Mouse (Mus musculus): ENCODE measurements around the gene Ranbp3.

The Ranbp3 gene

DNA sequence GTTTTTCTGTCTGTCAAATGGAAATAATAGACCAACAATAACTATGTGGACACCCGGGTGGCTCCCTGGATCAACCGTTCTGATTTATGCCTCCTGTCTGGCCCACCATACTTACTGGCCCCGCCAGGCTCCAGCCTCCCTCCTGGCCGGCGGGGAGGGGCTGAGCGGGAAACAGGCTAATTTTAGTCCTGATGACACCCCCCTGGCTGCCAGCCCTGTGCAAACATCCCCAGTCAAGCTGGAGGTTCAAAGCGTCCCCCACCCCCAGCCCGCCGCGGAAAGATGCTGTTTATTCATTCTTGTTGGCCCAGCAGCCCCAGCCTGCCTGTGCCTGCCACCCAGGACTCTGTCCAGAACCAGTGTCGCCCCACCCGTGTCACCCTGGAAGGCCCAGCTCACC is 55.0 kb downstream of the Ranbp3 start:
- no peak for DNase-seq

DNA sequence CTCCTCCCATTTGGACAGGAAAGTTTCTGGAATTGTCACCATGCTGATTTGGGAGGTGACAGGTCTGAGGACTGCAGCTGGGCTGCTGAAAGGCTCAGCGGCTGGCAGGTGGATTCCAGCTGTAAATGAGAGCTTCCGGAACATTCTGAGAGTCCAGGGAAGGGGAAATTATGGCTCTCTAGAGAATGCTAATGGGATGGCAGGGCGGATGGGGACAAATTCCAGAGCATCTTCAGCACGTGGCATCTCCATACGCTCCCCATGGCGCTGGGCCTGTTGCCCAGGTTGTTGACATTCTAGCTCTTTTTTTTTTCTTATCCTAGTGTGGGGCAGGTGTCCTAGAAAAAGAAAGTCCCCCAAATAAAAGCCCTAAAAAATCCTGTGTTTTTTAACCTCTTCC is 56.1 kb downstream of the Ranbp3 start:
- DNase-seq: no peak

DNA sequence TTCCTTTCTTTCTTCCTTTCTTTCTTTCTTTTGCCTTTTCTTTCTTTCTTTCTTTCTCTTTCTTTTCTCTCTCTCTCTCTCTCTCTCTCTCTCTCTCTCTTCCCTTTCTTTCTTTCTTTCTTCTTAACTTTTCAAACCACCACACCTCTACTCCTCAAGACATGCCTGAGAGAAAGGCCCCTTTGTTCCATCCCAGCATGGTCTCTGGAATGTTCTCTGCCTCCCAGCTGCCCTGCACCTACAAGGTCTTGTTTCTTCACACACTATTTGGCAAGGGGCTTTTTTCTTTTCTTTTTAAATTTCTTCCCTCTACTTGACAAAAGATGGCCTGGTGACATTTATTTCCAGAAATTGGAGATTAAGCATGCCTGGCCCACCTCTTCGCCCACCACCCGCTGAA is 56.6 kb downstream of the Ranbp3 start:
- no peak for DNase-seq

DNA sequence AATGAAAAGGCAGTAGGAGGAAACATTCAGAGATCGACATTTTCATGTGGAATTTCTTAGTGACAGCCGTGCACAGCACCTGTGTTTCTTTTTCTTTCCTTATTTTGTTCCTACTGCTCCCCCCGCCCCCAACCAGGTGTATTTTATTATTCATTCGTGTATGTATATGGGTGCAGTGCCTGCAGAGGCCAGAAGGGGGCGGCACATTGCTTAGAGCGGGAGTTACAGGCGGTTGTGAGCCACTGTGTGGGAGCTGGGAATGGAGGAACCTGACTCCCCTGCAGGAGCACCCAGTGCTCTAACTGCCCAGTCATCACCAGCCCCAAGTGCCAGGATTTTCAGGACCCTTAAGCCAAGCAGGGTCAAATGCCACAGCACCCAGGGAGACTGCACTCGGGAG is 63.4 kb downstream of the Ranbp3 start:
- DNase-seq: no peak

DNA sequence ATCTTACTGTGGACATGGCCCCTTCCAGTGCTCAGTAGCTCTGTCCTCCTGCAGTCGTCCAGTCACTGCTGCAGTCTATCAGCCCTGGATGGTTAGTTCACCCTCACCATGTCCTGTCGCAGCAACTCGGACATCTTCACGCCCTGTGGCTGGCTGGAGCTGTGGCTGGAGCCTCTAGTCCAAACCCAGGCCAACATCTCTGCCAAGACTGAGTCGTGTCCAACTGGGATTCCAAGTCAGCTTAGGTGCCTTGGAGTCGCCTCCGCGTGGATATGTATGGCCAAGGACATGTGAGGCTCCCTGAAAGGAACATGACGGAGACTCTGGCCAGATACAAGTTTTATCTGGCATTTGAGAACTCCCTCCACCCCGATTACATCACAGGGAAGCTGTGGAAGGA is 65.1 kb downstream of the Ranbp3 start:
- DNase-seq: no peak

DNA sequence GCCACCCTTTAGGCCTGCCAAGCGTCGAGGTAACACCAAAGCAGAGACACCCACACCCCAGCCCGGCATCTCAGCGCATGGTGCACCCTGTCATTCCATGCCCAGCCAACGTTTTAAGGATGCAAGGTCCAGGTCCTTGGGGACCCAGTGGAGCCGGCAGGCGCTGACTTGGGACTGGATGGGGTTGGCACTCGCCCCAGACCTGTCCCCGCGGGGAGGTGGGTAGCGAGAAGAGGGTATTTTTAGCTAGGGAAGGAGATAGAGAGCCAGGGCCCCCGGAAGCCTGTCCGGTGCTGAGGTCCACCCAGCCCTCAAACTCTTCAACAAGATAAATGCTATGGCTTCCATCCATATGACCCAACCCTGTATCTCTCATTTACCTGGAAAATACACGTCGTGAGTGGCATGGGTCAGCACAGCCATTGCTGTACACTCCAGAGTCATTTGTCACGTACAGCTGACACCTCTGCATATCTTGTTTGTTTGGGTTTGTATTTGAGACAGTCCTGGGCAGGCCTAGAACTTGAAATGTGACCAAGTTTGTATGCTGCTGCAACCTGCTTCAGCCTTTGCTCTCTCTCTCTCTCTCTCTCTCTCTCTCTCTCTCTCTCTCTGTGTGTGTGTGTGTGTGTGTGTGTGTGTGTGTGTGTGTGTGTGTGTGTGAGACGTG is 67.2 kb downstream of the Ranbp3 start:
- no peak for DNase-seq

DNA sequence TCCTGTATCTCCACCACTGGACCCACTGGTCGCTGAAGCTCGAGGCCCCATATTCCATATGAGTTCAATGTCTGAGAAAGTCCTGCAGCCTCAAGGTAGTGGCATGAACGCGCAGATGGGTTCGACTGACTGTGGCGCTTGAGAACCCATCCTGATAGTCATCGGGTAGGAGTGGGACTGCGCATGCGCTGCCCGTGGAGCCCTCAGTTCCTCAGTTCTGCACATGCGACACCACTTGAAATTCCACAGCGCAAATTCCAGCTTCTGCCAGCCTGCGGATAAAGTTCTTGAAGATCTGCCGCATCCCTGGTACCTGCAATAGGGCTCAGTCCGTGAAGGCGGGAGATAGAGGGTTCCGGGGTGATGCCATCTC is 67.7 kb downstream of the Ranbp3 start:
- DNase-seq: no peak

DNA sequence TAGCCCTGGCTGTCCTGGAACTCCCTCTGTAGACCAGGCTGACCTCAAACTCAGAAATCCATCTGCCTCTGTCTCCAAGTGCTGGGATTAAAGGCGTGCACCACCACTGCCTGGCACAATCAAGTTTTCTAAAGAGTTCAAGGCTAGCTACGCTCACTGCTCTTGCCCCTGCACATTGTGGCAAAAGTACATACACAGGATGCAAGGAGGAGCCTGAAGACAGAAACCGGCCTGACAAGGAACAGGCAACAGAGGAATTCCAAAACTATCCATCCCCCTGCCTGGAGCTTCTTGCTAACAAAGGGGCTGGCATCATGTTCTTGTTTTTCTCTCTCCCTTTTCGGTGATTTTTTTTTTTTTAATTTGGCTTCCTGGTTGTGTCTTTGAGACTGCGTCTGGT is 71.1 kb downstream of the Ranbp3 start:
- no peak for DNase-seq

DNA sequence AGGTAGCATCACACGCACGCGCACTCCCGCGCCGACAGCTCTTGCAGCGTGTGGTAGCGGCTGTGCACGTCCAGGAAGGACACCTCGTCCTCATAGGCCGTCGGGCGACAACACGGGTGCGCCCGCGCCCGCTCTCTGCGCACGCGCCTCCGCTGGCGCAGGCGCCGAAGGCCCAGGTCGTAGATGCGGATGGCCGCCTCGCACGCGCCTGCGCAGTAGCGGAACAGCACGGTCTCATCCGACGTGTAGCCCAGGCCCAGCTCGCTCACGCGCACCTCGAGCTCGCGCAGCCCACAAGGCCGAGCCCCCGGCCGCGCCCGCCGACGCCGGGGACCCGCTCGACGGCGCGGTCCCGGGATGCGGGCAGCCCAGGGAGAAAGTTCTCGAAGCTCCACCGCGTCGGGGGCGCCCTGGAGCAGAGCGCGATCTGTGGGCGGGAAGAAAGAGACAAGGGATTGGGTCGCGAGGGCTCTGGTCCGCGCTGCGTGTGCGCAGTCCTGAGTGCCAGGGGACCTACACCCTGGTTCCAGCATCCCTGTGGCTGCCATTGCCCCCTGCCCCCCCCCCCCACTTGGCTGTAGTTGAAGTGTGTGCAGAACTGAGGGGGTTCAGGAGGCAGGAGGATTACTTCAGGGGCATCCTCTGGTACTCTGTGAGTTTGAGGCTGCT is 78.4 kb downstream of the Ranbp3 start:
- DNase-seq: peak; percentile 81

DNA sequence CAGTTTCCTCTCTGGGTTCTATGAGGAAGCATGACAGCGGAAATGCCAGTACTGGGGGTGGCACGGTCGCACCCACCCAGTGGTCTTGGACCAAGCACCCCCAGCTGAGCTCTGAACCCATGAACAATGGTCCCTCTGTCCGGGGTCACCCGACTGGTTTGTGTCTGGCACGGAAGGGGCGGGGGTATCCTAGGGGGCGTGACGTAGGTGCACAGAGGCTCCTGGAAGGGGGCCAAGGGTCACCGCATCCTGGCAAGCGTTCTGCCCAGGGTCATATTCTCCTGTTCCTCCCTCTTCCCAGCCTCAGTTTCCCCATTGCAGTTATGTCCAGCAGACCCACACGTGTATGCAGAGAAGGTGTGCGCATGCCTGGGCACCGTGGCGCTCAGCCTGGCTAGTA is 80.4 kb downstream of the Ranbp3 start:
- DNase-seq: no peak

DNA sequence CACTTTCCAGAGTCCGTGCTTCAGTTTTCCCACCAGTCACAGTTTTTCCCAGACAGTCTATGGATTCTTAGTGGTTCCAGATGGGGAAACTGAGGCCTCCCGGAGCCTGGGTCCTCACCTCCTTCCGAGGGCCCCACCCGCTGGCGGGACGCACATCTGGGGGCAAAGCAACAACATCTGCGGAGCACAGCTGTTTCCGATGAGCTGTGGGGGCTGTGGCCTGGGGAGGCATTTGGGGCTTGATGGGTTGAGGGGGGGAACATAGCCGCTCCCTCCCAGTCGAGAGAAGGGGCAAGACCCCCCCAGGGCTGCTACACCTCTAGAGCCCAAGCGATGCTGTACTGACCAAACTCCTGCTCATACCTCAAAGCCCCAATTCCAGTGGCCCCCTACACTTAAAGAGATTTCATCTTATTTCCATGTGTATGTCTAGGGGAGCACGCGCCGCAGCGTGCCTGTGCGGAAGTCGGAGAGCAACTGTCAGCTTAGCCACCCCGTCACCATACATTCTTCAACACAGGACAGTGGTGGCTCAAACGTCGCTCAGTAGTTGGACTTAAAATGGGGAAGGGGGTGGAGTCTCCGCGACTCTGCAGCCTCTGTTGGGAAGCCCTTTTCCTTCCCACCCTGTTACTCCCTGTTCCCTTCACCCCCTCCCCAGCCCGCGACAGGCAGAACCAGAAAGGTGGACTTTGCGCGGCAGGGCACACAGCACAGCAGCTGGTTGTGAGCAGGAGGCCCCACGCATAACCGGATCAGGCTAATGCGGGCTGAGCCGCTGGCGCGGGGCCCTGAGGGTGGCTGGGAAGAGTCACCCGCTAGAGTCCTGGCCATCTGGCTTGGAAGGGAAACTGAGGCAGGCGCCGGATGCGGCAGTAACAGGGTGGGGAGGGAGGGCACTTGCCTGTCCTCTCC is 81.4 kb downstream of the Ranbp3 start:
- peak; percentile 20 for DNase-seq

DNA sequence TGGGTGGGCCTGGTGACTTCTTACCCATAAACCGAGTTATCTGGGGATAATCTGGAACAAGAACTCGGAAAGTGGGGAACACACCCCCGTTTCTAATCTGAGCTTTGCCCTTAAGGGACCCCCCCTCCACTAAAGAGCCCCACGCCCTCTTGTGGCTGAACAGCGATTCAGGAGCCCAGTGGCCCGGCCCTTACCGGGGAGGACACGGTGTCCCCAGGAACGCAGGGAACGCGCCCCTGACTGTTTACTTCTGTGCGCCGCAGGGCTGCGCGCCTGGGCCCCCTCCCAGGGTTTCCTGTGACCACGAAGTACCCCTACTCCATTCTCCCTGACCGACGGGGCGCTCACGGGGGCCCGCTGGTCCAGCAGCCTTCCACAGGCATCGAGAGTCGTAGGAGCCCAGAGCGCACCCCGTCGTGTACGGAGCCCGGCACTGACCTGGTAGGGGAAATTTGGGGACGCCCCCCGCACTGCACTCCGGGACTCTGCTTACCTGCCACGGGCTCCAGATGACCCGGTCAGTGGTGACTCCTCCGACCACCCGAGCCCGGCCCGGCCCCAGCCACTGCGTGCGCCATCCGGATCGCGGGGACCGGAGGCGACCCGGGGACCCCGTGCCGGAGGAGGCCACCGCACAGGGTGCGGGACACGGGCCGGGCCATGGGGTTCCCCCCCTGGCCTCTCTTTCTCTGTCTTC is 83.8 kb downstream of the Ranbp3 start:
- DNase-seq: peak; percentile 38

DNA sequence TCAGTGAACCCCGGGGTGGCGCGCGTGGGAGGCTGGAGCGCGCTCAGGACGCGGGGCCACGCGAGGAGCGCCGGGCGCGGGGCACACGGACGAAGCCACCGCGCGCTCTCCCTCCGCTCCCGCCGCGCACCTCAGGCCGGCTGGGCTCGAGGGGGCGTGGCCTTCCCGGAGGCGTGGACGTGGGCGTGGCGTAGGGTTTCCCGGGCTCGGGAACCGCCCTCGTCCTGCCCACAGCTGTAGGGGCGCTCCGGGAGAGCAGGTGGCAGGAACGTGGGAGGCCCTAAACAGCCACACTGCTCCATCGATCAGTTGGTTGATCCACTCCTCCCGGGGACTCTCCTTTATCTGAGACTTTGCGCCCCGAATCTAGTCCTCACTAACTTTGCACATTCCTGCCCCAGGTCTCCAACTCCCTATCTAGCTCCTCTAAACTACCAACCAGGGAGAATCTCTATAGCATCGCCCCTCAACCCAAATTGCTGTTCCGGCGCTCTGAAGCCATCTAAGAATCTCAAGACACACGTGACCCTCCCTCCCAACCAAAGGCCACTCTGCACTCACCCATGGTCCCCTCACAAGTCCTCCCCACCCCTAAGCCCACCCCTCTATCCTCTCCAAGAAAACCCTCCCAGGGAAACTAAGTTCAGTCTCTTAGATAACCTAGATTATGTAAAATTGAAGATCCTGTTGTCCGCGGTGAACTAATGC is 84.5 kb downstream of the Ranbp3 start, which contains the start of gene Nrtn:
Gene Nrtn (minus strand): TSS at position 115 of the 708 bp plus-strand sequence.
- peak; percentile 91 for DNase-seq

DNA sequence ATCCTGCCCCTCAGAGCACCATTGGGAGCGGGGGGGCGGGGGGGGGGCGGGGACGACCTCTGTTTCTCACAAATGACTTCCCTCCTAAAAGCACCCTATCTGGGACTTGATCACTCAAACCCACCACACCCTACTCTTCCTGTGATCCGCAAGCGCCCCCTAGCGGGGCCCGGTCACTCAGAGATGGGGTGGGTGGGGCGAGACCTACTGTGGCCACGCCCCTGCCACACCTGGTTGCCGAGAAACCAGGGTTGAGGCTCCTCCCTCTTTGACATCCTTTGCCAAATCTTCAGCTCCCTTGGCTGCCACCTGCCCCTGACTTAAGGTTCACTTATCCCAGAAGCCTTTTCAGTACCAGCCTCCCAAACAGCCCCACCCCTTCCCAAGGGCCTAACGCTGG is 85.0 kb downstream of the Ranbp3 start:
- peak; percentile 69 for DNase-seq

DNA sequence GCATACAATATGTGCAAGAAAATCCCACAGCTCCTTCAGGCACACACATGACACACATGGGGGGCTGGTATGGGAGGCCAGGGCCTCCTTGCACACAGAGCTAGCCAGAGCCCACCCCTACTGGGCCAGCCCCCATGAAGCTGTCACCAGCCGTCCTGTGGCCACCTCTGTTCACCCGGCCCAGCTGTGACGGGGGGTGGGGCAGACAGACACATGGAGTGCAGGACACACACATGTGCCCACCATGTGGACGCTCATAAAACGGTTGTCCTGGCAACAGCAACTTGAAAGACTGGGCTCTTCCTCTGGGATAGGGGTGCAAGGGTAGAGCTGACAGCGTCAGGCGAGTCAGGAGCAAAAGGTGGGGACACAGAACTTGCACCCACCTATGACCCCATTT is 86.2 kb downstream of the Ranbp3 start:
- DNase-seq: peak; percentile 58

DNA sequence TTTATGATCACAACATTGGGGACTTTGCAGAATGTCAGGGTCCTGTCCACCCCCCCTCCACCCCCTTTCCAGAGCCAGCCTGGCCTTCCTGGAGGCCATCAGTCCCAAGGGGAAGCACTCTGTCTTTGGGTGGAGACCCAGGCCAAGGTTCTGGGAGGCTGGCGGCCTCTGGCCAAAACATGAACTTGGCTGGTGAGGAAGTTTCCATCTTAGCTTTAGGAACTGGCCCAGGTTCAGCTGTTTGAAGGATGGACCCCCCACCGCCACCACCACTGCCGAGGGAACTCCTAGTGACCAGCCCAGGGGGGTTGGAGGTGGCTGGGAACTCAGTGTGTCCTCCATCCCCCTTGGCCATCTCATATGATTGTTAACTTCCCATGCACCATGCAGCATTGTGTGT is 88.0 kb downstream of the Ranbp3 start:
- no peak for DNase-seq

Data from embryo, embryonic 11 days (tissue).